Mouse (Mus musculus): Measurements from ENCODE around the gene Gm7714. TPM values are rescaled to one million over a fixed set of nuclear protein-coding genes. Genes with fewer than 3 reads are reported as not detected.
"Not testable (repeated sequence)": the region's sequence is repeated elsewhere in the genome, so short reads cannot be mapped to it uniquely, and the experiment has no call there.

Gene Gm7714
- polyA plus RNA-seq (2015; fragmentation: Nextera tagmentation; extraction: Ambion mirVana): not detected in 2 replicates

- ATAC-seq (replicated peaks; ENCODE audit: low FRiP score, low read depth): no peak
- DNase-seq (ENCODE audit: low spot score): no peak
- no peaks in the 10 kb centered on the region for H3K27me3 ChIP-seq (ENCODE audit: insufficient read depth, low read length)
- H3K36me3 ChIP-seq (ENCODE audit: insufficient read depth, low read length): no peaks in the 10 kb centered on the region
- no peak for TF ChIP-seq CTCF (IDR thresholded peaks at IDR 0.05; ENCODE audit: low read depth)
- H3K4me2 ChIP-seq (ENCODE audit: low read length): no peak within 1 kb of the TSS
- no peak within 1 kb of the TSS for H3K27ac ChIP-seq
- 72% methylated on average over 1 of the region's 1 CpGs for WGBS
- H3K9ac ChIP-seq (ENCODE audit: low read depth, low read length): no peak within 1 kb of the TSS
- H3K9me3 ChIP-seq (replicated peaks; ENCODE audit: low read length): no peaks in the 10 kb centered on the region
- no peaks in the 10 kb centered on the region for H3K4me1 ChIP-seq (replicated peaks; ENCODE audit: insufficient read depth, low read length)
- H3K4me3 ChIP-seq (replicated peaks; ENCODE audit: low read depth, low read length): no peak within 1 kb of the TSS
These were observed at the start of gene Gm7714 for GRCm38 (mm10) chr5:88268619-88269018. Gene Gm7714, plus strand, starts transcription at chr5:88268919.

GRCm38 (mm10) chr5:88256475-88256874 lies 12.2 kb upstream of the Gm7714 start:
- Histone ChIP-seq H3K4me1 (replicated peaks; ENCODE audit: insufficient read depth, low read length) (no peaks in the 10 kb centered on the region), H3K9ac (ENCODE audit: low read depth, low read length) (no peak overlapping the region), H3K4me2 (ENCODE audit: low read length) (no peak overlapping the region), H3K36me3 (ENCODE audit: insufficient read depth, low read length) (no peaks in the 10 kb centered on the region), H3K4me3 (replicated peaks; ENCODE audit: low read depth, low read length) (no peak overlapping the region), H3K9me3 (replicated peaks; ENCODE audit: low read length) (no peaks in the 10 kb centered on the region), H3K27me3 (ENCODE audit: insufficient read depth, low read length) (no peaks in the 10 kb centered on the region), H3K27ac (no peak overlapping the region)
- ATAC-seq (replicated peaks; ENCODE audit: low FRiP score, low read depth) (no peak), DNase-seq (ENCODE audit: low spot score) (no peak)
- WGBS: 87% methylated on average over 1 of the region's 1 CpGs
- no peak for TF ChIP-seq CTCF (IDR thresholded peaks at IDR 0.05; ENCODE audit: low read depth)

- not testable (repeated sequence) for DNase-seq (ENCODE audit: low spot score); H3K4me1 ChIP-seq (replicated peaks; ENCODE audit: insufficient read depth, low read length); H3K9me3 ChIP-seq (replicated peaks; ENCODE audit: low read length); H3K27ac ChIP-seq; ATAC-seq (replicated peaks; ENCODE audit: low FRiP score, low read depth); H3K4me2 ChIP-seq (ENCODE audit: low read length); H3K4me3 ChIP-seq (replicated peaks; ENCODE audit: low read depth, low read length); H3K27me3 ChIP-seq (ENCODE audit: insufficient read depth, low read length); H3K36me3 ChIP-seq (ENCODE audit: insufficient read depth, low read length); H3K9ac ChIP-seq (ENCODE audit: low read depth, low read length)
- WGBS: 76% methylated on average over 3 of the region's 3 CpGs
These were observed 42.6 kb downstream of the Gm7714 start for GRCm38 (mm10) chr5:88311307-88311706.

GRCm38 (mm10) chr5:88317012-88317411 lies 48.3 kb downstream of the Gm7714 start, which contains the start of gene Prol1:
Gene Prol1, plus strand, starts transcription at chr5:88317312.
- H3K27ac ChIP-seq: no peak within 1 kb of the TSS
- WGBS: 98% methylated on average over 1 of the region's 1 CpGs
- DNase-seq (ENCODE audit: low spot score) (no peak), ATAC-seq (replicated peaks; ENCODE audit: low FRiP score, low read depth) (no peak)
- H3K9ac ChIP-seq (ENCODE audit: low read depth, low read length): no peak within 1 kb of the TSS
- TF ChIP-seq CTCF (IDR thresholded peaks at IDR 0.05; ENCODE audit: low read depth): no peak
- H3K4me3 ChIP-seq (replicated peaks; ENCODE audit: low read depth, low read length): no peak within 1 kb of the TSS
- no peaks in the 10 kb centered on the region for H3K4me1 ChIP-seq (replicated peaks; ENCODE audit: insufficient read depth, low read length)
- H3K4me2 ChIP-seq (ENCODE audit: low read length): no peak within 1 kb of the TSS
- no peaks in the 10 kb centered on the region for H3K27me3 ChIP-seq (ENCODE audit: insufficient read depth, low read length)
- no peaks in the 10 kb centered on the region for H3K9me3 ChIP-seq (replicated peaks; ENCODE audit: low read length)
- no peaks in the 10 kb centered on the region for H3K36me3 ChIP-seq (ENCODE audit: insufficient read depth, low read length)

Other genes with a start within 250 kb of the Gm7714 start
- not detected in 2 replicates for gene Smr2, start 182.4 kb upstream of the Gm7714 start, polyA plus RNA-seq (2015; fragmentation: Nextera tagmentation; extraction: Ambion mirVana)
- not detected in 2 replicates for gene Gm11116, start 157.4 kb upstream of the Gm7714 start, polyA plus RNA-seq (2015; fragmentation: Nextera tagmentation; extraction: Ambion mirVana)
- not detected in 2 replicates for gene Gm11115, start 114.8 kb upstream of the Gm7714 start, polyA plus RNA-seq (2015; fragmentation: Nextera tagmentation; extraction: Ambion mirVana)
- not detected in 2 replicates for gene Prol1, start 48.4 kb downstream of the Gm7714 start, polyA plus RNA-seq (2015; fragmentation: Nextera tagmentation; extraction: Ambion mirVana)
- gene Amtn, start 107.2 kb downstream of the Gm7714 start, polyA plus RNA-seq (2015; fragmentation: Nextera tagmentation; extraction: Ambion mirVana): not detected in 2 replicates
- not detected in 2 replicates for gene Ambn, start 187.1 kb downstream of the Gm7714 start, polyA plus RNA-seq (2015; fragmentation: Nextera tagmentation; extraction: Ambion mirVana)
- not detected in 2 replicates for gene Enam, start 219.1 kb downstream of the Gm7714 start, polyA plus RNA-seq (2015; fragmentation: Nextera tagmentation; extraction: Ambion mirVana)